Mouse (Mus musculus): ENCODE results near the gene Dync1h1.

Dync1h1 gene

GRCm38 (mm10) chr12:110601241-110602218, at the start of gene Dync1h1:
TSS of gene Dync1h1 (plus strand) at chr12:110601452.
- DNase-seq: peak; percentile 93

- no peak for DNase-seq
Measured at GRCm38 (mm10) chr12:110552113-110552512, 49.1 kb upstream of the Dync1h1 start.

- no peak for DNase-seq
Measured at GRCm38 (mm10) chr12:110553362-110553761, 47.9 kb upstream of the Dync1h1 start.

GRCm38 (mm10) chr12:110555536-110556240, 45.6 kb upstream of the Dync1h1 start:
- no peak for DNase-seq

- no peak for DNase-seq
Measured at GRCm38 (mm10) chr12:110556861-110557628, 44.2 kb upstream of the Dync1h1 start.

GRCm38 (mm10) chr12:110558175-110558574, 43.1 kb upstream of the Dync1h1 start:
- DNase-seq: no peak

- no peak for DNase-seq
Measured at GRCm38 (mm10) chr12:110563383-110563782, 37.9 kb upstream of the Dync1h1 start.

GRCm38 (mm10) chr12:110564848-110565247, 36.4 kb upstream of the Dync1h1 start:
- DNase-seq: no peak

- DNase-seq: no peak
Measured at GRCm38 (mm10) chr12:110566366-110566765, 34.9 kb upstream of the Dync1h1 start.

- DNase-seq: no peak
Measured at GRCm38 (mm10) chr12:110571050-110571449, 30.2 kb upstream of the Dync1h1 start.

- DNase-seq: no peak
Measured at GRCm38 (mm10) chr12:110572351-110572750, 28.9 kb upstream of the Dync1h1 start.

GRCm38 (mm10) chr12:110573635-110574034, 27.6 kb upstream of the Dync1h1 start:
- DNase-seq: no peak

- no peak for DNase-seq
Measured at GRCm38 (mm10) chr12:110575926-110576325, 25.3 kb upstream of the Dync1h1 start.

GRCm38 (mm10) chr12:110578333-110578732, 22.9 kb upstream of the Dync1h1 start:
- DNase-seq: no peak

GRCm38 (mm10) chr12:110588622-110589021, 12.6 kb upstream of the Dync1h1 start:
- no peak for DNase-seq

- no peak for DNase-seq
Measured at GRCm38 (mm10) chr12:110590804-110591259, 10.4 kb upstream of the Dync1h1 start.

- DNase-seq: peak; percentile 96
Measured at GRCm38 (mm10) chr12:110591260-110591883, 9.9 kb upstream of the Dync1h1 start.

GRCm38 (mm10) chr12:110598527-110598926, 2.7 kb upstream of the Dync1h1 start:
- peak; percentile 79 for DNase-seq

- DNase-seq: no peak
Measured at GRCm38 (mm10) chr12:110599791-110600190, 1.5 kb upstream of the Dync1h1 start.

GRCm38 (mm10) chr12:110600225-110600991, 844 bp upstream of the Dync1h1 start:
- no peak for DNase-seq

GRCm38 (mm10) chr12:110606161-110606560, 4.9 kb downstream of the Dync1h1 start:
- DNase-seq: no peak

GRCm38 (mm10) chr12:110606676-110607075, 5.4 kb downstream of the Dync1h1 start:
- no peak for DNase-seq
